Mouse (Mus musculus) right cerebral cortex, postnatal 36 days (tissue): Measurements from ENCODE around the gene Dbr1.
"Not testable (repeated sequence)": the region's sequence is repeated elsewhere in the genome, so short reads cannot be mapped to it uniquely, and the experiment has no call there.

ENCODE experiments used
- DNase-seq, 2 experiments: peaks; one replicate each; pipeline ENCODE4 v3.0.0; 2022; ENCODE audit warnings: low spot score in 2 of 2, mixed read lengths in 1 of 2

Gene Dbr1

DNA sequence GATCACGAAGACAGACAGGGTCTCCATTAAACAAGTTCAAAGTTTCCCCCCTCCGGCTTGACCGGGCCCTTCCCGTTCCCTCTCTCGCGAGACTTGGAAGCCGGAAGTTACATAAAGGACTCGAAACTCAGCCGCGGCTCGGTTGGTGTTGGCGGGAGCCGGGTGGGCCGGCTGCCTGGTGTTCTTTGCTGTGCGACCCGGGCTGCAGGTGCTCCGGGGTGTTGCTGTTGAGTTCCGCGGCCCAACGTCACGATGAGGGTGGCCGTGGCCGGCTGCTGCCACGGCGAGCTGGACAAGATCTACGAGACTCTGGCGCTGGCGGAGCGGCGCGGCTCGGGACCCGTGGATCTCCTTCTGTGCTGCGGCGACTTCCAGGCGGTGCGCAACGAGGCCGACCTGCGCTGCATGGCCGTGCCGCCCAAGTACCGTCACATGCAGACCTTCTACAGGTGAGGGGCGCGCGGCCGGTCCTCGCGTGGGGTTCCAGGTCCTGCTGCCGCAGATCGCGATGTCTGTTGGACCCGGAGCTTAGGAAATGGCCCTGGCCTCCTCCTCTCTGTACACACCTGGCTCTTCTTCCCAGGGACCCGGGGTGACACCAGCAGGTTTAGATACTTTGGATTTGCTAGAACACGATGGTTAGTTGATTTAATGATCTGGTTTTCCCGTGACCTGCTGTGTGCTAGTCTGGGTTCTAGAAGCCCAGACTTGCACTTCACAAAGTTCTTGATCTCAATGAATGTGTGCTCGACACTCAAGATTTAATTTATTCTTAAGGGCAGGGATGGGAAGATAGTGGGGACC is at the start of gene Dbr1:
Dbr1 (plus strand) TSS at position 123 of the 804 bp plus-strand sequence.
- DNase-seq, result peak; percentile 84 to 87

DNA sequence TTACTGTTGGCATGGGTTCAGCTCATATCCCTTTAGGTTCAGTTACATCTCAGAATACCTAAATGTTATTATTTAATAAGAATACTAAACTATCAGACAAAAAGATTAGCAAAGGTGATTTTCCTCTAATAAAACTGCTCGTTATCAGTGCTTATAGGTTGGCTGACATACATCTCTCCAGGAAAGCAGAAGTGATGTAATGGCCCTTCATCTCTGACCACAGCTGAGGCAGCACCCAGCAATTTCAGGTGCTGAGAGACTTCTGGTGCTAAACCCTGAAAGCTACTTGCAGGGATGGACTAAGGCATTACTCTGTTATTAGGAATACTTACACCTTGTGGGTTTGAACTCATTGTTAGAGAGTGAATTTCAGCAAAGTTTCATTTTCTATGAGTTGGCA is 43.7 kb upstream of the Dbr1 start:
- no peak for DNase-seq

DNA sequence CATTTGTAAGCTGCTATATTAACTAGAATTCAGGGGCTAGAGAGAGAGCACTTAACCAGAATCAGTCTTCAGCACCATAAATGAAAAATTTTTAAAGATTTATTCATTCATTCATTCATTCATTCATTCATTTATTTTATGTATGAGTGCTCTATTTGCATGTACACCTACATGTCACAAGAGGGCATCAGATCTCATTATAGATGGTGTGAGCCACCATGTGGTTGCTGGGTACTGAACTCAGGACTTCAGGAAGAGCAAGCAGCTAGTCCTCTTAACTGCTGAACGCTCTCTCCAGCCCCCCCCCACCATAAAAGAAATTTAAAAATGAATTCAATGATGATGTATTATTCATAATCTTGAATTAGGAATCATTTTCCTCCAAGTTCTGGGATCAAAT is 29.3 kb upstream of the Dbr1 start:
- DNase-seq, result no peak

DNA sequence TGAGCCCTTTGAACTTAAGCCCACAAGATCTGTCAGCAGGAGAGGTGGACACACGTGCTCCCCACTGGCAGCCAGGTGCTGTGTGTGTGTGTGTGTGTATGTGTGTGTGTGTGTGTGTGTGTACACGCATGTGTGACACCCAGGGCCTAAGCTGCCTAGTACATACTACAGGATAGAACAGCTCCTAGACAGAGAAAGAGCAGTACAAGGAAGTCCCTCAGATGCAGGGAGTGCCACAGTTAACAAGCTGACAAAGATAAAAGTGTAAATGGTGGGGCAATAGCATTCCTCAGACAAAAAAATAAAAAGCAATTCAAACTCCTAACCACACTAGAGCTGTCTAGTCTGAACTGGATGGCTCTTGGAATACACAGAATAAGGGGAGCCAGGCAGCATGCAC is 23.5 kb upstream of the Dbr1 start:
- DNase-seq, result no peak

DNA sequence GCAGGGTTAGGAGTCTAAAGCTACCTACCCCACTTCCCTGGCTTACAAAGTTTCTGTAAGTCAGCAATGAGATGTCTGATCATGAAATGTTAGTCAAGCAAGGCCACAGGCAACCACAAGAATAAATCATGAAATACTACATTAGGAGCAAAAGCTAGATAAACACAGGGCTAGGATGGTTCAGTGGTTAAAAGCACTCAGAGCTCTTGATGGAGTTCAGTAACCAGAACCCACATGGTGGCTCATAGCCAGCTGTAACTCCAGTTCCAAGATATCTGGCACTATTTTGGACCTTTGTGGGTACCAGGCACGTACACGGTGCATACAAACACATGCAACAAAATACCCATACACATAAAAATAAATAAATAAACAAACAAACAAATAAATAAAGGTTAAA is 22.6 kb upstream of the Dbr1 start:
- no peak for DNase-seq

DNA sequence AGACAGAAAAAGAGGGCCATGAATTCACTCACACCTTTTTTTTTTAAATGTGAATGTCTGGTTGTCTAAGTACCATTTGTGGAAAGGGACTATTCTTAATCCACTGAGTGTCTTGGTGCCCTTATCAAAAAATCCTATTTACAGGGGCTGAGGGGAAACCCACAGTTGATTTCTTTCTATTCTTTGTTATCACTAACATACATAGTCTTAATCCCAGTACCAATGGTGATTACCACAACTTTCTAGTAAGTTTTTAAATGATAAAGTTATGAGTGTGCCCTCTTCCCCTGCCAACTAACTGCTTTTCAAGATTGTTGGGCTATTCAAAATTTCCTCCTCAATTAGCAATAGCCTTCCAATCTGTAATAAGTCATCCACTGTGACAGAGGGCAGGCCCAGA is 21.5 kb upstream of the Dbr1 start:
- DNase-seq, result no peak

DNA sequence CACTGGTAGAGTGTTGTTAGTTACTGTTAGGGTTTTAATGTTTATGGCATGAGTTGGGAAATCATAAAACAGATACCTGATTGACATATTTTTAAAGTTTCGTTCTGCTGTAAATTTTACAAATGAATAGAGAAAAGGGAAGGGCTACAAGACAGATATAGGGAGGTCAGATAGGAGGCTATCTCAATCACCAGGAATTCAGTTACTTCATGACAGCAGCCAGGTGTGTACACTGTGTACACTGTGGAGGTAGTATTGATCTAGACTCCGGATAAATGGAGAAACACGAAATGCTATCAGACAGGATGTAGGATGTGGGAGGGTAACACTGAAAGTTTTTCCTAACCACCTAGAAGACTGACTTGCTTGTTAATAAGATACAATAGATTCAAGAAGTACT is 20.3 kb upstream of the Dbr1 start:
- no peak for DNase-seq

DNA sequence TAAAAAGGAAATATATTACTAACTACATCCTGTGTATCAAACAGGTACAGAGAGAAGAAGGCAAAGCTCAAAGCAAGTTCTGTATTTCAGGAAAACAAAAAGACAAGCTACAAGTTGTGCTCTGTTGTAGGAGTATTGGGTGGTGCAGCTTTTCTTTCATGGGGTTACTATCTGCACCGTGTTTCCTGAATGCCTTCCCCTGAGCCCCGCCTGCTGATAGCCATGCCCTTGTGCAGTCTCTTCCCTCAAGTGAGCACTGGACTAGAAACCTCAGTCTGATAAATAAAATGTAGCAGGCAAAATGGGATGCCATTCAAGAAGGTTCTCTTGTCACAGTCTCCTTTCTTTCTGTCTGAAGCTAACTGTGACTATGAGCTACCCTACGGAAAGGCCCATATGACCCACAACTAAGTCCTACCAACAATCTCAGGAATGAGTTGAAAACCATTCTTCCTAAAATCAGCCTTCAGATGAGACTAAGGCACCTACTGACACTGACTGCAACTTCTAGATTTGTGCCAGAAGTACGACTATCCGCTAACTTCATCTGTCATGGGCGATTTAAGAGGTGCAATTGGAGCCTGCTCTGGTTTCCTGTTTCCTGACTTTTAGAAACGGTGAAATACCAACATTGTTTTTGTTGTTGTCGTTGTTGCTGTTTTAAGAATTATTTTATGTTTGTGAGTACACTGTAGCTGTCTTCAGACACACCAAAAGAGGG is 17.9 kb upstream of the Dbr1 start:
- no peak for DNase-seq

DNA sequence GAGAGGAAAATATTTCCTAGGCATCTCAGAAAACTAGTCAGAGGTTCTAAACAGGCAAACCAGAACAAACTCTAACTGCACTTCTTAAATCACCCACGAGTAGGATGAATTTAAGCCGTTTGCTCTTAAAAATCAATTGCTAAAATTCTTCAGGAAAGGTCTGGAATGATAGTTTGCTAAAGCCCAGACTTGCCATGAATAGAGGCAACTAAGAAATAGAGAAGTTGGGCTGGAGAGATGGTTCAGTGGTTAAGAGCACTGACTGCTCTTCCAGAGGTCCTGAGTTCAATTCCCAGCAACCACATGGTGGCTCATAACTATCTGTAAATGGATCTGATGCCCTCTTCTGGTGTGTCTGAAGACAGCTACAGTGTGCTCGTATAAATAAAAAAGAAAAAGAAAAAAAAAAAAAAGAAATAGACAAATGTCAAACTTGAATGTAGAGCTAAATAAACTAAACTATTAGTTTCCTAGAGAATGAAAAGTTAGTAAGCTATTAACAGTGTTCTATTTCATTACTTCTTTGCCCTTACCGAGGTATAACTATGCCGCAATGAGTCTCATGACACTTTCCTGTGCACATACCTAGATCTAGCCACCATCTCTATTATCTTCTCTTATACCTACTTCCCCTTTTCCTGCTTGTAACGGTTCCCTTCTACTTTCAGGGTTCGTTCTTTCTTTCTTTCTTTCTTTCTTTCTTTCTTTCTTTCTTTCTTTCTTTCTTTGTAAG is 16.6 kb upstream of the Dbr1 start:
- DNase-seq, result no peak

DNA sequence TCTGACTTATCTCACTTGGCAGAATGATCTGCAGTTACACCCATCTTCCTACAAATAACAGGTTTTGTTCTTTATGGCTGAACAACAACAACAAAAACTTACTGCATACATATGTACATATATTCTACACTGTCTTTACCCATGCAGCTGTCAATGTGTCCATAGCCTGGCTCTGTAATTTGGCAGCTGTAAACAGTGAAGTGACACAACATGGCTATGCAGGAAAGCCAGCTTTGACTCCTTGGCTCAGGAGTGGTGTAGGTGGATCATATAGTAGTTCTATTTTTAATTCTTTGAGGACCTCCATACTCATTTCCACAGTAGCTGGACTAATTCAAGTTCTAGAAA is 16.1 kb upstream of the Dbr1 start:
- no peak for DNase-seq

DNA sequence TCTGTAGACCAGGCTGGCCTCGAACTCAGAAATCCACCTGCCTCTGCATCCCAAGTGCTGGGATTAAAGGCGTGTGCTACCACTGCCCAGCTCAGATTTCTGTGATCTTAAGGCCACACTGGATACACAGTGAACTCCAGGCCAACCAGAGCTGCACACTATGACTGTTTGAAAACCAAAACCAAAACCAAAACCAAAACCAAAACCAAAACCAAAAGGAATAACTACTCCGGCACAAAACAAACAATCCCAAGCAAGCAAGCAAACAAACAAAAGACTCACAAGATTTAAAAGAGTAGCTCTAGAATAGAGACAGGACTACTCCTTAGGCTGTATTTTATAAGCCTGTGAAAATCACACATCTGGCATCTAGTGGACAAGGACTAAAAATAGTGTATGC is 15.2 kb upstream of the Dbr1 start:
- DNase-seq, result no peak

DNA sequence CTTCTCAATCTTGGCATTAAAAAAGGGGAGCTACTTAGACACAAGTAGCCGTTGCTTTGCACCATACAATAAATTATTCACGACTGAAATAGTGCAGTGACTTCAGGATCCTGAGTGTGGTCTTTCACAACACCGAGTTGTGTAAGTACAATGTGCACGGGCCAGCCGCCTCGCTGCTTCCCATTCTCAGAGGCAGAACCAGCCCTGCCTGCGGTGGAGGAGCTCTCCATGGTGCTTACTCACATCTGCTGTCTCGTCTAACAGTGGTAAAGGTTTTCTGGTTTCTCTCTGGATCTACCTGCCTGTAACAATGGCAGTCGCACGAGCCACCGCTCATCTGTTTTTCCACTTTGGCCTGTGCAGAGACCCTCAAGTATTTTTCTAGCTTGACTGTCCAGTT is 11.9 kb upstream of the Dbr1 start:
- DNase-seq, result no peak

DNA sequence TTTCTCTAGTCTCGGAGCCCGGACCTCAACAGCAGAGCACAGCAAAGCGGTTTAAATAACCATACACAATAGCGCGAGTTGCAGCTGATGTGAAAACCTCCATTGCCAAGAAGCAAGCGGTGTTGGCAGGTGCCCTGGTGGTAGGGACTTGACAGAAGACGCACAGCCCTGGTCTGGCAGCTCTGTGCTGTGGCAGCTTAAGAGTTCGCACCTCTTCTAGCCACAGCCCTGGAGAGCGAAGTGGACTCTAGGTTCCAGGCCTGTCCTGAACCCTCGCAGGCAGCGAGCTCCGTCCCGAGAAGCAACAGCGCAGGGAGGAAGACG is 7.6 kb upstream of the Dbr1 start:
- DNase-seq, result no peak

DNA sequence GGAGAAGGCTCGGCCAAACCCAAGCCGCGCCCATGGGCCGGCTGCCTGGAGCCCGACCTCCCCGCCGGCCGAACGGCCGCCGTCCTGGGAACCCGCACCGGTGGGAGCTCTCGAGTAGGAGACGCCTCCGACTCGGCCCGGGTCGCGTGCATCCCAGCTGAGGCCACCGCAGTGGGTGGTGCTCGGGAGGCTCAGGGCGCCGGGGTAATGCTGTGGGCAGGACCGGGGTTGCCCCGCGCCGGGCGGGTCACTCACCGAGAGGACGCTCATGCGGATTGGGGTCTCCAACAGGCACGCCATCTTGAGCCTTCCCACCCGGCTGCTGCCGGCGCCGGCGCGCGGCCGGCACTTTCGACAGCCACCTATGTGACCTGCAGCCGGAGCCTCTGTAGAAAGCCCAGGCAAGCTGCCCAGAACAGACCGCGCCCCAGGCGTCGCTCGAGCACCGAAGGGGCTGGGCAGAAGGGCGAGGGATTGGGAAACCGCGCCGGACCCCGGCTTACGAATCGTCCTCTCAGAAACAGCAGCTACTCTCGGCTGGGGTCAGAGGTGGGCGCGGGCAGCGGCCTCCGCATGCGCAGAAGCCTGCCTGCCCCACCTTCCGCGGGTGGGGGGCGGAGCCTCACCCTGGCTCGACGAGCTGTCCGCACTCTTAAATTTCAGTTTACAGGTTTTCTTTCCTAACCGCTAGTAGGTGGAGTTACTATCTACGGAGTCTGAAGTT is 7.1 kb upstream of the Dbr1 start, which contains the start of gene Armc8:
Armc8 (minus strand) TSS at position 553 of the 724 bp plus-strand sequence.
- DNase-seq, result peak; percentile 80 to 86

DNA sequence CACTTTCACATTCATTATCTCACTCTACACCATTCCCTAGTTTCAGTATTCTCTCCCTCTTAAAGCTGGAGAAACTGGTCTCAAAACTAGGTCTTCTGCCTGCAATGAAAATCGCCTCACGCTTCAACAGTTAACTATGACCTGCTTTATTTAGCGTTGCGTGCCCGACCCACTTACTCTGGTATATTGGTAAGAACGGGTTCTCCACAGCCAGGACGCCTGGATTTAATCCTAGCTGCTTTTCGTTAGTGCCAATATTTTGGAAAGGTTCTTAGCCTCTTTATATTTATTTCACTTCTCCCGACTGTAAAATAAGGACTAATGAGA is 6.6 kb upstream of the Dbr1 start:
- DNase-seq, result no peak

DNA sequence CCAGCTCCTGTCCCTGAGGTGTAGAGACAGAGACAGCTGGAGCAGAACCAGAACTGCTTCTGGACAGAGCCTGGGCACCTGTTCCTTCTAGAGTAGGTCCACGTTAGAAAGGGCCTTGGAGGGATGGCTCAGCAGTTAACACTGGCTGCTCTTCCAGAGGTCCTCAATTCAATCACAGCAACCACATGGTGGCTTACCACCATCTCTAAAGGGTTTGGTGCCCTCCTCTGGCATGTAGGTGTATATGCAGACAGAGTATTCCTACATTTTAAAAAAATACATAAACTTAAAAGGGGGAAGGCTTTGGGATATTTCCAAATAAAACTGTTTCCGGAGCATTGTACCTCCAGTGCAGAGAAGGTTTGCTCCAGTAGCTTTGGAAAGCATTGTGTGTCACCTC is 5.1 kb downstream of the Dbr1 start:
- no peak for DNase-seq

DNA sequence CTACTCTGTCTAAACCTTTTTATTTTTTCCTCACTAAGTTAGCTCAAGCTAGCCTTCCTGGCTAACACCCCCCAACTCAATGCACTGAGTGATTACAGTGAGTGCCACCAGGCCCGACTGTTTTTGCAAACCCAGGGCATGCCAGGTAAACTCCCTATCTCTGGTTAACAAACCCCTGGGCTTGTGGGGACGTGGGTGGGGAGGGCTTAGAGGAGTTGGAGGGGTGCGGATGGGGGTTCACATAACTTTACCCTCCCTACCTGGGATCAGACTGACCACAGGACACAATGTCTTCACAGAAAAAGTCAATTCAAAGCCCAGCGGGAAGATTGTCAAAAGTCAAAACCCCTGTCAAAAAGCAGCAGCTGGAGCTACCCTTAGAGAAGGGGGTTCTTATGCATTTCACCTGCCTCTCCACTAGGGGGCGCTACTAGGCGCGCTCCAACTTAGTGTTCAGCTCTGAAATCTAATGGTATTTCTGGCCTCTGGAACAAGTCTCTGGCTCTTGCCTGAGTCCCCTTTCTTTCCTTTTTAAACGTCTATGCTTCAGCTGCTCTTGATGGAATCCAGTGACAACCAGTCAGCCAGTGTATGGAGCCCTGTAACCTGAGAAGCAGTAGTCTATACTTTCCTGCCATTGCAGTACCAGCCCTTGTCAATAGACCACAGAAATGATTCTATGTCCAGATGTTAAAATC is 12.1 kb downstream of the Dbr1 start:
- DNase-seq, result no peak

DNA sequence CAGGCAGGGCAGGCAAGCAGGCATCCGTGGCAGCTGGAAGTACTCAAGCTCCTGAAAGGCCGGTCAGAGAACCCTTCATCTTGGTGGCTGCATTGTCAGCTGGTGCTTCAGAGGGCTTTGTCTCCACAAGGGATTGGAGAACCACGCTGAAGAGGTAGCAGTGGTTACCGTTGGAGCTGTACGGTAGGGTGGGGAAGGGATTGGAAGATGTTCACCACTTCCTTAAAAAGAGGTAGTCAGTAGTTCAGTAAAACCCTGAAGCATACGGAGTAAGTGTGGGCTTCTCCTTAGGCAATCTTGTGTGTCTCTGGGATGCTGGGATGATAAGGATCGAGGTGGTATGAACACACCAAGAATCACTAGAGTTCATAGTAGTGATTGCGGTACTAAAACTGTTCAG is 15.5 kb downstream of the Dbr1 start:
- DNase-seq, result no peak

DNA sequence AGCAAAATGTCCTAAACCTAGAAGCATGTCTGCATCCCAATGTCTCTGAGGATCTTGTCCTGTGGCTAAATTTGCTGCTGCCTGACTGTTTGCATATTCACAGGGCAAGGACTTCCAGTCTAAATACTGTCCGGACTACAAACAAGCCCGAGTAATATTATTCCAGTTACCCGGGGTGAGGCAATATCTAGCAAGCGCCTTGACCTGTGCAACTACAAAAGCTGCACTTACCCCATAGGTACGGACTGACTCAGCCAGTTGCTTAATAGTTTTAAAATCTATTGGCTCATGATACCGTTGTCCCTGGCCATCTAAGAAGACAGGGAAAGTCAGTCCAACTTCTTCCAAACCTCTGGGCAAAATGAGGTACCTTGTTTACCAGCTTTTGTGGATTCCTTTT is 23.5 kb downstream of the Dbr1 start:
- not testable (repeated sequence) for DNase-seq

DNA sequence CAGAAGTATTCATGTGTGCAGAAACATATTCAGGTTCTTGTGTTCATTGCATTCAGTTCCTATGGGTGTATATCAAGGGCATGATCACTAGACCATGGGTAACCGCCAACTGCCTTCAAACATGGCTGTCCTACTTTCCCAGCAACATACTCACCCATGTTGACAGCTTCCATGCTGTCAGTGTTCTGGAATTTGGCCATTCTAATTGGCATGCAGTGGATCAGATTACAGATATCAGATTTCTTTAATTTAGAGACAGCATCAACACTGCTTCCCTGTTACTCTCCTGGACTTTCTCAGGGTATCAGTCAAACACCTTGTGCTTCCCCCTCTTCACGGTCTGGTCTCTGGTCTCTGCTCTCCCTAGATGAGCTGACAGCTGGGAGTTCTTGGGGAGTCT is 28.0 kb downstream of the Dbr1 start:
- DNase-seq, result no peak

DNA sequence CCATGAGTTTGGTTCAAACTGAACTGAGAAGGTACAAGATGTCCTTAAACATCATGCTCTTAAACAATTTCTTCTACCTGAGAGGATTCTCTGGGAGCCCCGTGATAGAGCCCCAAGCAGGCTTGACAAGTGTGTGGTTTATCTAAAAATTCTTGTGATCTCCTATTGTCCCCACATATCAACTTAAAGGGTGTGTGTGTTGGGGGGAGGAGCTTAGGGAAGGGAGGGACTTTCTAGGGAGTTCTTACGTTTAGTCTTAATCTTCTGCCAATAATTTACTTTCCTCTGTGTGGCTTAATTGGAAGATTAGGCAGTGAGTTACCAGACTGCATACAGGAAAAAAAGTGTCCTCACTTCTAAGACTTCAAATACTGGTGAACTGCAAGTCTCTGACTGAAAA is 36.6 kb downstream of the Dbr1 start, which contains the start of gene A4gnt:
A4gnt (plus strand) TSS at position 301 of the 400 bp plus-strand sequence.
- DNase-seq, result no peak

DNA sequence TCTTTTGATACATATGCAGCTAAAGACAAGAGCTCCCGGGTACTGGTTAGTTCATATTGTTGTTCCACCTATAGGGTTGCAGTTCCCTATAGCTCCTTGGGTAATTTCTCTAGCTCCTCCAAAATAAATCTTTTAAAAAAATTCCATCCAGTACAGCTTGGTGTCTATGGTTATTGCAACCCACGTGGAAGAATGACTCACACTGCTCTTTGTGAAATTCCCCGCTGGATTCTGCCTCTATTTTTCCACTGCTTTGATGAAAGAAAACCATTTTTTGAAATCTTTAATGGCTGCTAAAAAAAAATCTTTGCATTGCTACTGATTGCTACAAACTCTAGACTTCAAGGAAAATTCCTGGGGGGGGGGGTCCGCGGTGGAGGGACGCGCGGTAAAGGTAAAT is 44.1 kb downstream of the Dbr1 start:
- no peak for DNase-seq
